Mouse (Mus musculus) hindbrain, embryonic 16.5 days (tissue): Measurements from ENCODE around the gene 9230112D13Rik. TPM values are rescaled to one million over a fixed set of nuclear protein-coding genes. Genes with fewer than 3 reads are reported as not detected.

Source experiments
- polyA plus RNA-seq: library from polyadenylated mRNA; unstranded; fragments of >200 nt; fragmentation: Nextera tagmentation; extraction: Ambion mirVana; gene quantifications from 2 replicates; pipeline ENCODE4 v1.2.1, GENCODE M21; 2015

9230112D13Rik gene
- polyA plus RNA-seq, 1 experiment from 2014 or later: not detected

Other genes starting within 250 kb of the 9230112D13Rik start
- 5.4 and 5.8 TPM in 2 replicates for gene Shld2, start 212.3 kb downstream of the 9230112D13Rik start, polyA plus RNA-seq
- gene Glud1, start 212.1 kb downstream of the 9230112D13Rik start, polyA plus RNA-seq: 112 and 115 TPM in 2 replicates
- not detected in 2 replicates for gene Fam25c, start 167.4 kb downstream of the 9230112D13Rik start, polyA plus RNA-seq
- 188 and 207 TPM in 2 replicates for gene Sncg, start 148.0 kb downstream of the 9230112D13Rik start, polyA plus RNA-seq
- 3.8 and 5.0 TPM in 2 replicates for gene Mmrn2, start 147.3 kb downstream of the 9230112D13Rik start, polyA plus RNA-seq
- 11.1 and 19.0 TPM in 2 replicates for gene Bmpr1a, start 19.5 kb downstream of the 9230112D13Rik start, polyA plus RNA-seq
- 1.2 and 5.6 TPM in 2 replicates for gene Ldb3, start 65.9 kb upstream of the 9230112D13Rik start, polyA plus RNA-seq
- 0.27 TPM in 1 of 2 replicates, not detected in the other for gene Opn4, start 77.3 kb upstream of the 9230112D13Rik start, polyA plus RNA-seq
- gene Wapl, start 151.1 kb upstream of the 9230112D13Rik start, polyA plus RNA-seq: 10.4 and 11.2 TPM in 2 replicates